Mouse (Mus musculus) liver, postnatal 0 days (tissue): ENCODE results near the gene Npm1.

ENCODE experiments used
- CTCF ChIP-seq: sonication (generic); IDR thresholded peaks from 2 replicates; pipeline ENCODE4 v1.5.1; 2016; ENCODE audit warnings: antibody characterized with exemption, low read depth
- EP300 ChIP-seq: IDR thresholded peaks from 2 replicates; pipeline ENCODE4 v1.6.1; 2016; ENCODE audit warnings: antibody characterized with exemption, low read depth, mild to moderate bottlenecking

GRCm38 (mm10) chr11:33134391-33134986, 28.5 kb downstream of the Npm1 start:
- TF ChIP-seq EP300: no peak
- no peak for TF ChIP-seq CTCF
